Mouse (Mus musculus) cerebellum, adult 9-10 months (tissue): ENCODE results near the gene Nrp1.
A peak's percentile ranks its signal among the peaks of the same experiment; 100 is the strongest.

Experiments used
- DNase-seq: peaks from one replicate; pipeline ENCODE4 v3.0.0; 2022

The Nrp1 gene

GRCm38 (mm10) chr8:128471186-128471585 is 112.8 kb downstream of the Nrp1 start:
- DNase-seq, result no peak

GRCm38 (mm10) chr8:128472871-128473270 is 114.5 kb downstream of the Nrp1 start:
- no peak for DNase-seq

GRCm38 (mm10) chr8:128473456-128474239 is 115.2 kb downstream of the Nrp1 start:
- DNase-seq, result no peak

DNA sequence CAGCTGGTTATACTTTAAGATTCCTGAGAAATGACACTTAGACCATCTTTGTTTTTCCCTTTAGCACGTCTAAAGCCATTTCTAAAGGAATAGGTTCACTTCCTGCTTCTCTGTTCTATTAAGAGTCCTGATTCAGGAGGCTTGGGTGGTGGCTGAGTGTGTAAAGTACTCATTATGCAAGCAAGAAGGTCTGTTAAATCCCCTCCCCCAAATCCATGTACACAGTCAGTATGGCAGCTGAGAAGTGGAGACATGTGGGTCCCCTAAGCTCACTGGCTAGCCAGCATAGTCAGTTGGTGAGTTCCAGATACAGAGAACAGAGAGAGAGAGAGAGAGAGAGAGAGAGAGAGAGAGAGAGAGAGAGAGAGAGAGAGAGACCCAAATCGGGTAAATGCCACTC is 116.2 kb downstream of the Nrp1 start:
- DNase-seq, result no peak

- DNase-seq, result no peak
Measured at GRCm38 (mm10) chr8:128476206-128476605, 117.8 kb downstream of the Nrp1 start.

DNA sequence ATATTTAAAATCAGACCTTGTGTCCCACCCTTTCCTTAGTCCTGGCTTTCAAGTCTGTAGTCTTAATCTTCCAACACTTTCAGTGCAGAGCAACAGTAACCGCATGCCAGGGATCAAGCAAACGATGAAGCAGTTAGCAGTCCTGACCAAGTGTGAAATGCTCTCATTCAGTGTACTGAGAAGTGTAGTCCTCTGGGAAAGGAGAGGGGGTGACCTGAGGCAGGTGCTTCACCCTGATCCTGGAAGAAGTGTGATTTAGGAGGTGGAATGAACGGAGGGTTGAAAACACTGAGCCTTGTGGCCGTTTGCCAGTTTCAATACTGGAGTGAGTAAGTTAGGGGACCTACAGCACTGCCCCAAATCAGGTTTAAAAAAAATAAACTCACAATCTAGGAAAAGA is 119.6 kb downstream of the Nrp1 start:
- no peak for DNase-seq

- DNase-seq, result no peak
Measured at GRCm38 (mm10) chr8:128479309-128480013, 121.1 kb downstream of the Nrp1 start.

- no peak for DNase-seq
Measured at GRCm38 (mm10) chr8:128480896-128481665, 122.7 kb downstream of the Nrp1 start.

DNA sequence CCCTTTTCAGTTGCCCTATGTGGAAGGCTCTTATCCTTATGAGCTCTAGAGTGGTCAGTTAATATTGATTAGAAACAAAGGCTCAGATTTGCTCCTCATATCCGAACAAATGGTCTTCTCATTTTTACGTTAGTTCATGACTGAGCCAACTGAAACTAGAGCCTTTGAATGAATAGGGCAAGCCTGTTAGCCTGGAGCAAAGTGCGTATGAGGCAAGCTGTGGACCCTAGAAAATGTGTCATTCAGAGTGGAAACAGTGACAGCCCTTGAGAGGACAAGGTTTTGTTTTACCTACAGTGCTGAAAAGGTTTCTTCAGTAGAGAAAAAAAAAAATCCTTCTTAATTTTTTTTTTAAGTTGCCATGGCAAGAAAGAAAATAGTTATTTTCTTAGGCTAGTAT is 124.9 kb downstream of the Nrp1 start:
- no peak for DNase-seq

DNA sequence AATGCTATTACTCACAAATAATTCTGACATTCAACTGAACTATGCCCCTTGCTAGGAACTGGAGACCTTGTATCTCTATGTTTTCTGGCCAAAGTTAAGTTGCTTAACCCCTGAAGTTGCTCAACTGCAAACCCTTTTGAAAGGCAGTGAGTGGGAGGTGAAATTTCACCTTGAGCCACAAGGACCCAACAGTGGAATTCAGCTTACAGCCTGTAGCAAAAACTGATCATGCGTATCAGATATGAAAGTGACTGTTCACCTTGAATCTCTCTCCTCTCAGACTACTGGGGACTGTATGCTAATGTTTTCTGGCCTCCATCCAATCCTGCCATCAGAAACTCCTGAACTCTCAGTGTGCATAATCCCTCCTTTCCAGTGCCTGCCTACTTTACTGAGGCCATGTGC is 126.3 kb downstream of the Nrp1 start:
- DNase-seq, result no peak

DNA sequence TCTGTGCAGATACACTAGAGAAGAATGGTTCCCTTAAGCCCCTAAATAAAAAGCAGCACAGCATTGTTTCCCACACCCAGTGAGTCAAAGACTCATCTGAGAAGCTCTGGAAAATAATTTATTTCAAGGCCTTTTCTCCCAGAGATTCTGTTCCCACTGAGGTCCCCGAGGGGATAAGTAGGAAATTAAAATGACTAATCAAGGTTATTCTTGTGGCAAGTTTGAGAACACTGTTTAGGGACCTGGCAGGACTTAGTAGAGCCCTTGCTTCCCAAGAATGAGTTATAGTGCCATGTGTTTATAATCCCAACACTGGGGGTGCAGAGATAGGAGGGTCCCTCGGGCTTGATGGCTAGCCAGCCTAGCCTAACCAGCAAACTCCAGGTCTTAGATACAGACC is 127.6 kb downstream of the Nrp1 start:
- DNase-seq, result no peak

DNA sequence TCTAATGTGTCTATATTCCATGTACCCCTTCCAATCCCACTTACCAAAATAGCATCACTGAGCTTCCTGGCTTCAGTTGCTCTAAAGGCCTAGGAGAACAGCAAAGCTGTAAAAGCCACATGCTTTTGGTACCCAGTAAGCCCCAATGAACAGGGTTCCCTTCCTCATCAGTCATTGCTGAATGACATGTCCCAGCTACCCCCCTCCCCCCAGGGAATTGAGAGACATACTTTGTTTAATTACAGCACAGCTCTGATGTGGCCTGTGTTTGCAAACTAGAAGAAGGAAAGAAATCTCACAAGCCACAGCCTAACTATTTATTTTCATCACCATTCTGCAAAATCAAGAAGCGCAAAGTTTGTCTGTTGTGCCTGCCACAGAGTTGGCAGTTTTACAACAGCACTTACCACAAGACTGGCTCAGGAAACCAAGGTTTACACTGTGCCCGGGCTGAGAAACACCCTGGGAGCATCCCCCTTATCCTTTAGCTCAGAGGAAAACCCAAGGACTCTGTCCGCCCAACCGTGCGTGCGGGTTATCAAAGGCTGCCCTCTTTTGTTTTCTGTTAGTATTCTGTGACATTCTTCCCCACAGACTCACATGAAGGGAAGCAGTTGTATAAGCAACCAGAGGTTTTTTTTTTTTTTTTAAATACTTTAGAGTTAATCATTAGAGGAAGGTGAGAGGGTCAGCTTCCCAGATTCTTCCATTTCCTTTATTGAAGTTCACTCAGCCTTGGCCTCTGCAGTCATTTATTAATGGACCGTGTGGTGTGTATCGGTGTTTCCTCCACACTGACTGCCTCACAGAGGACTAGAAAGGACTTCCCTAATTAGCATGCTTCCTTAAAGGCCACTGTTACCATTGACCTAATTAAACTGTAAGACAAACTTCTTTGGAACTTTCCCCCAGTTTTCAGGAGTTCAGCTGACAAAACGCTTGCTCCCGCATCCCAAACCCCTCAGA is 129.8 kb downstream of the Nrp1 start:
- DNase-seq, result no peak

GRCm38 (mm10) chr8:128489351-128489750 is 130.9 kb downstream of the Nrp1 start:
- DNase-seq, result no peak

- DNase-seq, result peak; percentile 36
Measured at GRCm38 (mm10) chr8:128491126-128492067, 133.0 kb downstream of the Nrp1 start.

GRCm38 (mm10) chr8:128493801-128494200 is 135.4 kb downstream of the Nrp1 start:
- no peak for DNase-seq

DNA sequence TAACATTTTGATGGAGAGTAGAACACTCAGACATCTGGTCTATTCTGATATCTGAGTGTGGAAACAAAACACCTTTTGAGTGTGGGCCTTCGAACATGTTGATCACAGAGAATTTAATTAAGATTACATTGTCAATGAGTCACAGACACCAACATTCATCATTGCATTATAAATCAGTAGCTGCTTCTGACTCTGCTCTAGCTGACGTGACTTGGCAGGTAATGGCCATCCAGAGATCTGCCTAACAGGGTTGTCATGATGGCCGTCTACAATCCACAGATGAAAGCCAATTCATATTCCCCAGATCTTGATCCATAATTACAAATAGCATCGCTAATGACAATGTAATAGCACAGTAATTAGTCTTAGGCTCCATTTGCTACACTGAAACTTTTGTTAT is 140.4 kb downstream of the Nrp1 start:
- no peak for DNase-seq

DNA sequence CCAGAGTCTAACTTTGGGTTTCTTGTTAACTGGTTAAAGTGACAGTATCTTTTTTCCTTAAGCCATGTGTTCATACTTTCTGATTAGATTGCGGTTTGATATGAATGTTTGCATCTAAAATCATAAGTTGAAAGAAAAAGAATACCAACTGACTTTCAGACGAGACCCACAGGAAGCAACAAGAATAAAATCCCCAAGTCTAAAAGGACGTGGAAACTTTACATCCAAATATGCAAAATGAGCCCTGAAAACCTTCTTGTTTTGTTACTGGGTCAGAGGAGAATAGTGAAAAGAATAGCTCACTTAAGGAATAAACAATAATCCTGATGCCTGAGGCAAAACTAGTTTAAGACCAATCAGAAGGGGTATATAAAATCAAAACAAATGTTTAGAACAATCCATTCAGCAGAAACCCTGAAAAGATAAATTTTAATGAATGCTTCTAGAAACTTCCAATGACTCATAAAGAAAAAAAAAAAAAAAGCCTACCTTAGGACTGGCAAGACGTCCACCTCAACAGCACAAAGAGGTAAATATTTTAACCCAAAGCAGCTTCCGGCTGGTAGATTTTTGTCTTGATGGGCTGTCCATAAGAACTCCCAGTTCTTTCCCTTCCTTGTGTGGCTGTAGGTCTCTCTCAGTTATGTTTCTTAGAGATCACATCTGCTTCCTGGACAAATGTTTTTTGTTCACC is 145.9 kb downstream of the Nrp1 start:
- DNase-seq, result no peak

DNA sequence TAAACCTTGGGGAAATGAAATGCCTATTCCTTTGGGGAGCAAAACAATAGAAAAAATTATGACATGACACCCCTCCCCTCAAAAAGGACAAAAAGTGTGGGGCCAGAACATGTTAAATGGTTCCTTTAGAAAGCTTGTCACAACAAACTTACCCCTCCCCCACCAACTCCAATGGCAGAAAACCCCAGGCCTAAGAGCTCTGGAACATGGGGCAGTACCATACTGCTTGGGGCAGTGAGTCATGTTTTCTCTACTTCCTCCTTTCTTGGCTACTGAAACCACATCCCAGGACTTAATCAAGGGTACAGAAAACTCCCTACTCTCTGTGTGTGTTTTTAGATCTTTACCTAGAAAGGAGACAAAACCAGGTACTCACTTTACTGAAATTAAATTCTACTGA is 147.5 kb downstream of the Nrp1 start:
- no peak for DNase-seq

DNA sequence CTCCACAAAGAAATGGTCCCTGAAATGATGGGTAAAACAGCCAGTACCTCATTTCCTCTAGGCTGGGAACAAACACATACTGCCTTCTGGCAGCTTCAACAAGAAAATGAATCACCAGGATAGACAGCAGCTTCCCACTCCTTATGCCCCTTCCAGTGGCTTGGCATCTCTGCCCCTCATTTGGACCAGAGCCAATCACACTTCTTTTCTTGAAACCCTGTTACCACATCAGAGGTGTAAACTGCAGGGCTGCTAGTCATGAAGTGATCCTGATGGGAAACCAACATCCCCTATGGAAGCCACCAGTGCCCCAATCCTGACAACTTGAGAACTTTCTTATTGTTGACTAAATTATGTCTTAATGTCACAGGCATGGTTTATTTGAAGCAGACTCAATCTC is 150.3 kb downstream of the Nrp1 start:
- no peak for DNase-seq

DNA sequence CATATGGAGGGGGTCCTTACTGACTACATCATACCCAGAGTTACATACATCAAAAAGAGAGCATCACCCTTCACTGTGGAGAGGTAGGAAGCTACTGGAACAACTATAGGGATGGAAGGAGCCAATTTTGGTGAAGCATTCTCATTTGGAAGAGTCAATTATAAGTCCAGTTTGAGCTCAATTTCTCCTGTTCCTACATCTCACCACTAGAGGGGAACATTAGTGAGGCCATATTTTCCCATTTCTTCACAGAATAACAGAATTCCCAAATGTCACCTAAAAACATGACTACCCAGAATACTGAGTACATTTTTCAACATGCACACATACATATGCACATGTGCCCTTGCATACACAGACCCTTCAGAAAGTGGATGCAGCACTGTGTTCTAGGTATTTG is 152.6 kb downstream of the Nrp1 start:
- no peak for DNase-seq

- DNase-seq, result no peak
Measured at GRCm38 (mm10) chr8:128511732-128512131, 153.3 kb downstream of the Nrp1 start.
